Mouse (Mus musculus) stomach, embryonic 14.5 days (tissue): Measurements from ENCODE around the gene Hist2h3b. TPM values are rescaled to one million over a fixed set of nuclear protein-coding genes. Genes with fewer than 3 reads are reported as not detected.
"Not testable (repeated sequence)": the region's sequence is repeated elsewhere in the genome, so short reads cannot be mapped to it uniquely, and the experiment has no call there.

Experiments used
- ATAC-seq: fragments of 200-750 bp; cut with Nextera tagmentation; 2 replicates; pipeline ENCODE4 v1.8.0; 2017; ENCODE audit warnings: low read depth, moderate TSS enrichment; ENCODE audit not compliant: insufficient number of reproducible peaks, insufficient read depth, low FRiP score
- H3K27ac ChIP-seq: fragments of 300-500 bp; sonication (generic); 2 replicates; pipeline ENCODE4 v1.5.1; 2014; ENCODE audit warnings: mild to moderate bottlenecking, low read length, moderate library complexity, mixed read lengths
- H3K27me3 ChIP-seq: fragments of 300-500 bp; sonication (generic); 2 replicates; pipeline ENCODE4 v1.6.1; 2014; ENCODE audit warnings: low read length, control low read depth, mixed read lengths; ENCODE audit not compliant: control insufficient read depth, insufficient read depth
- H3K36me3 ChIP-seq: fragments of 300-500 bp; sonication (generic); 2 replicates; pipeline ENCODE4 v1.6.1; 2014; ENCODE audit warnings: mild to moderate bottlenecking, control low read depth, low read length, moderate library complexity, mixed read lengths; ENCODE audit not compliant: control insufficient read depth, insufficient read depth
- H3K4me1 ChIP-seq: fragments of 300-500 bp; sonication (generic); 2 replicates; pipeline ENCODE4 v1.6.1; 2014; ENCODE audit warnings: low read length, control low read depth, mixed read lengths; ENCODE audit not compliant: control insufficient read depth, insufficient read depth
- H3K4me2 ChIP-seq: fragments of 300-500 bp; sonication (generic); replicated peaks from 2 replicates; pipeline ENCODE4 v1.6.1; 2014; ENCODE audit warnings: low read depth, low read length, control low read depth
- H3K4me3 ChIP-seq: fragments of 300-500 bp; sonication (generic); 2 replicates; pipeline ENCODE4 v1.5.1; 2014; ENCODE audit warnings: low read depth, low read length, control low read depth
- H3K9ac ChIP-seq: fragments of 300-500 bp; sonication (generic); replicated peaks from 2 replicates; pipeline ENCODE4 v1.6.1; 2014; ENCODE audit warnings: low read depth, mild to moderate bottlenecking, control low read depth, low read length, moderate library complexity, mixed read lengths
- H3K9me3 ChIP-seq: fragments of 300-500 bp; sonication (generic); 2 replicates; pipeline ENCODE4 v1.6.1; 2016; ENCODE audit warnings: low read depth, low read length, control low read depth; ENCODE audit not compliant: control insufficient read depth
- WGBS: fragments of 180-500 bp; shearing (Covaris S2); extraction: QIAGEN DNeasy Blood & Tissue Kit; methylation state at CpG from one replicate; pipeline ENCODE4 v1.1.7; 2014; 5-methylcytosine and 5-hydroxymethylcytosine counted together
- polyA plus RNA-seq: library from polyadenylated mRNA; unstranded; fragments of >200 nt; fragmentation: Nextera tagmentation; extraction: Ambion mirVana; gene quantifications from 2 replicates; pipeline ENCODE4 v1.2.1, GENCODE M21; 2014

The Hist2h3b gene
- polyA plus RNA-seq, result 68.9 and 80.2 TPM in 2 replicates

DNA sequence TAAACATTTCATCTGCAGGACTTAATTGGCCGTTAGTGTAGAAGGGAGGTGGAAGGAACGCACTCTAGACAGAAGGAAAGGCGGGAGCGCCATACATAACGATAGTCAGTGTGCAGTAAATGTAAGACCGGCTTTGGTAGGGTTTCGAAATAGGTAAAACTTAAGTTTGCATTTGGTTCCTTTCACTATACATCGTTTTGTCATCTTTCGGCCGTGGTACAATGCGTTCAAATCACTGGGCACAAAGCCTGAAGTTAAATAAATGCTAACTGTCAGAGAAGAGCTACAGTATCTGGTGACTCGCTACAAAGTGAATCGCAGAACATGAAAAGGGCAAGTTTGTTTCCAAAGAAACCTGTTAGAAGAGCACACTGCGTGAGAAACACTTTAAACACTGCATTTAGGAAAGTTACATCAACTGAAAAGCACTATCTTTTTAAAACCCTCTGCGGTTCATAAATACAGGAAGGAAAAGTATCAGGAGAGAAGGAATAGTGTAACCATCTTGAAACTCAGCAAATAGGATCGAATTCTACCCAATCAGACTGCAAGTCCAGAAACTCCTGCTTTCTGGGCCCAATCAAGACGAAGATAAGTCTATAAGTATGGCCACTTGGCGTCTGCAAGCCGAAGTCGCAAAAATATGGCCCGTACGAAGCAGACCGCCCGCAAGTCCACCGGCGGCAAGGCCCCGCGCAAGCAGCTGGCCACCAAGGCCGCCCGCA lies at the start of gene Hist2h3b:
Hist2h3b (plus strand) TSS at position 604 of the 725 bp plus-strand sequence.
- no peaks in the 10 kb centered on the region for H3K9me3 ChIP-seq
- no peaks in the 10 kb centered on the region for H3K27me3 ChIP-seq
- H3K4me3 ChIP-seq, result peak within 1 kb of the TSS; percentile 47
- peak; percentile 75 for ATAC-seq
- peak within 1 kb of the TSS; percentile 95 for H3K27ac ChIP-seq
- peak within 1 kb of the TSS; percentile 82 for H3K4me2 ChIP-seq
- H3K36me3 ChIP-seq, result no peaks in the 10 kb centered on the region
- WGBS, result 13% methylated on average over 28 of the region's 30 CpGs
- H3K9ac ChIP-seq, result peak within 1 kb of the TSS; percentile 61; the same call in 1 of the 2 replicates
- H3K4me1 ChIP-seq, result peaks cover 11% of the 10 kb centered on the region

DNA sequence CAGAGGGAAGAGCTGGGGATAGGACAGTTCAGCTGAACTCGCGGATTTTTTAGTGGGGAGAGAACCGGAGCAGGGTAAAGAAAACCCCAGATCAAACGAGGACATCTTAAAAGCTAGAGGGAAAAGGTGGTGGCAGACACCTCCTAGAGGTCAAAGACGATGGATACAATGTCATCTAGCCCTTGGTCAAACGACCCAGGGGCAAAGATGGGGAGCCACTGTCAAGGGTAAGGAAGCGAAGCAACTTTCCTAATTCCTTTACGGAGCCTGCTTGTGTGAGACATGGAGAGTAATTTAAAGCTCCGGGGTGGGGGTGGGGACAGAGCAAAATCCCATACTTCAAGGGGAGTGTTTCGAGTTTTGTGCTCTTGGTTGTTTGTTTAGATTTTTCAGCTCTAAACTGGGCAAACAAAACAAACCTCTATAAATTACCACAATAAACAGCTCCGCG lies 49.2 kb upstream of the Hist2h3b start:
- peak overlapping the region; percentile 46 for H3K4me3 ChIP-seq
- H3K9ac ChIP-seq, result peak overlapping the region; percentile 57
- peak overlapping the region; percentile 90 for H3K4me2 ChIP-seq
- H3K27me3 ChIP-seq, result no peaks in the 10 kb centered on the region
- no peak for ATAC-seq
- under 1% methylated on average over 12 of the region's 12 CpGs for WGBS
- H3K27ac ChIP-seq, result peak overlapping the region; percentile 96
- H3K9me3 ChIP-seq, result no peaks in the 10 kb centered on the region
- H3K36me3 ChIP-seq, result no peaks in the 10 kb centered on the region
- H3K4me1 ChIP-seq, result peaks cover 22% of the 10 kb centered on the region

DNA sequence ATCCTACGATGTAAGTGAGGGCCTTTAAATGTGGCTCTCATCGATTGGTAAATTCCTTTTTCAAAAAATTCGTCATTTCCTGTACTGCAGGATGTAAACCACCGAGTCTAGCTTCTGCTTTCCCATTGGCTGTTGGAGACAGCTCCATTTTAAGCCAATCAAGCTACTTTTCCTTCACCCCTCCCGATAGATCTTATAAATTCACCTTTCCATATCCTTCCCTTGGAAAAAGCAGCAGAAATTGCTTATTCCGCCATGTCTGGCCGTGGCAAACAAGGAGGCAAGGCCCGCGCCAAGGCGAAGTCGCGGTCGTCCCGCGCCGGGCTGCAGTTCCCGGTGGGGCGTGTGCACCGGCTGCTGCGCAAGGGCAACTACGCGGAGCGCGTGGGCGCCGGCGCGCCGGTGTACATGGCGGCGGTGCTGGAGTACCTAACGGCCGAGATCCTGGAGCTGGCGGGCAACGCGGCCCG lies 48.8 kb upstream of the Hist2h3b start, which contains the start of the genes Bola1 and Hist2h2ab:
Bola1 (minus strand) TSS at position 49 of the 470 bp plus-strand sequence.
Hist2h2ab (plus strand) TSS at position 205 of the 470 bp plus-strand sequence.
- Histone ChIP-seq H3K27me3 (no peaks in the 10 kb centered on the region), H3K4me1 (peaks cover 22% of the 10 kb centered on the region), H3K4me3 (peak within 1 kb of the TSS; percentile 46), H3K36me3 (no peaks in the 10 kb centered on the region), H3K9ac (peak within 1 kb of the TSS; percentile 57), H3K4me2 (peak within 1 kb of the TSS; percentile 90), H3K27ac (peak within 1 kb of the TSS; percentile 96), H3K9me3 (no peaks in the 10 kb centered on the region)
- WGBS, result under 1% methylated on average over 37 of the region's 37 CpGs
- peak; percentile 86 for ATAC-seq

DNA sequence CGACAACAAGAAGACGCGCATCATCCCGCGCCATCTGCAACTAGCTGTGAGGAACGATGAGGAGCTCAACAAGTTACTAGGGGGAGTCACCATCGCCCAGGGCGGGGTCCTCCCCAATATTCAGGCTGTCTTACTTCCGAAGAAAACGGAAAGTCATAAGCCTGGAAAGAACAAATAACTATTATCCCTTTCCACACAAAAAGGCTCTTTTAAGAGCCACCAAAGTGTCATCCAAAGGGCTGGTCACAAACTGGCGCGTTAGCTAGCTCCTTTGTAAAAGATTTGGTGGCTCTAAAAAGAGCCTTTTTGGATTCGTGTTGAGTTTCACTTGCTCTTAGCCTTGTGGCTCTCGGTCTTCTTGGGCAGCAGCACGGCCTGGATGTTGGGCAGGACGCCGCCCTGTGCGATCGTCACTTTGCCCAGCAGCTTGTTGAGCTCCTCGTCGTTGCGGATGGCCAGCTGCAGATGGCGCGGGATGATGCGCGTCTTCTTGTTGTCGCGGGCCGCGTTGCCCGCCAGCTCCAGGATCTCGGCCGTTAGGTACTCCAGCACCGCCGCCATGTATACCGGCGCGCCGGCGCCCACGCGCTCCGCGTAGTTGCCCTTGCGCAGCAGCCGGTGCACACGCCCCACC lies 48.2 kb upstream of the Hist2h3b start:
- peak overlapping the region; percentile 57 for H3K9ac ChIP-seq
- not testable (repeated sequence) for ATAC-seq, H3K27me3 ChIP-seq, H3K9me3 ChIP-seq, H3K36me3 ChIP-seq
- peak overlapping the region; percentile 96 for H3K27ac ChIP-seq
- peak overlapping the region; percentile 46 for H3K4me3 ChIP-seq
- H3K4me2 ChIP-seq, result peak overlapping the region; percentile 90
- WGBS, result under 1% methylated on average over 27 of the region's 47 CpGs
- H3K4me1 ChIP-seq, result peaks cover 22% of the 10 kb centered on the region

DNA sequence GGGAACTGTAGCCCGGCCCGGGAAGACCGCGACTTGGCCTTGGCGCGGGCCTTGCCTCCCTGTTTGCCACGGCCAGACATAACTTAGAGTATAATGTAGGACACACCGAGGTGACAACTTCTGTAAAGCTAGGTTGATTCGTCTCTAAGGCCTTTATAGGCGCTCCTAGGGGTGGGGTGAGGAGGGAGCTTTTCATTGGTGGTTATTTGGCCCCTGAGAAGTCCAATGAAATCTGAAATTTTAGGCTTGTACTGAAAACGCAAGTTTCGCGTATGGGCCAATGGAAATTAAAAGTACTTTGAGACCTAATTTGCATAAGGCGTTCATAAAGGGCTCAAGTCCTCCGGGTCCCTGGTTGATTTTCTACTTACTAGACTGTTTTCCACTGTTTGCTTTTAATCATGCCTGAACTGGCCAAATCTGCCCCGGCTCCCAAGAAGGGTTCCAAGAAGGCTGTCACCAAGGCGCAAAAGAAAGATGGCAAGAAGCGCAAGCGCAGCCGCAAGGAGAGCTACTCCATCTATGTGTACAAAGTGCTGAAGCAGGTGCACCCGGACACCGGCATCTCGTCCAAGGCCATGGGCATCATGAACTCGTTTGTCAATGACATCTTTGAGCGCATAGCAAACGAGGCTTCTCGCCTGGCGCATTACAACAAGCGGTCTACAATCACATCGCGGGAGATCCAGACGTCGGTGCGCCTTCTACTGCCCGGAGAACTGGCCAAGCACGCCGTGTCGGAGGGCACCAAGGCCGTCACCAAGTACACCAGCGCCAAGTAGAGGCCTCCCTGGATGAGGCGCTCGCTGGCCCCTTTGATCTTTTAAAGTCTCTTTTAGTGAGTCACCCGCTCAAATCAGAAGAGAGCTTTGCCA lies 47.5 kb upstream of the Hist2h3b start, which contains the start of the genes Hist2h2ac and Hist2h2be:
Hist2h2ac (minus strand) TSS at position 116 of the 875 bp plus-strand sequence.
Hist2h2be (plus strand) TSS at position 355 of the 875 bp plus-strand sequence.
- Histone ChIP-seq H3K27me3 (no peaks in the 10 kb centered on the region), H3K4me2 (peak within 1 kb of the TSS; percentile 90), H3K4me3 (peak within 1 kb of the TSS; percentile 46), H3K27ac (peak within 1 kb of the TSS; percentile 96), H3K9ac (peak within 1 kb of the TSS; percentile 57), H3K36me3 (no peaks in the 10 kb centered on the region), H3K9me3 (no peaks in the 10 kb centered on the region), H3K4me1 (peaks cover 22% of the 10 kb centered on the region)
- ATAC-seq, result peak; percentile 92
- WGBS, result under 1% methylated on average over 43 of the region's 43 CpGs

DNA sequence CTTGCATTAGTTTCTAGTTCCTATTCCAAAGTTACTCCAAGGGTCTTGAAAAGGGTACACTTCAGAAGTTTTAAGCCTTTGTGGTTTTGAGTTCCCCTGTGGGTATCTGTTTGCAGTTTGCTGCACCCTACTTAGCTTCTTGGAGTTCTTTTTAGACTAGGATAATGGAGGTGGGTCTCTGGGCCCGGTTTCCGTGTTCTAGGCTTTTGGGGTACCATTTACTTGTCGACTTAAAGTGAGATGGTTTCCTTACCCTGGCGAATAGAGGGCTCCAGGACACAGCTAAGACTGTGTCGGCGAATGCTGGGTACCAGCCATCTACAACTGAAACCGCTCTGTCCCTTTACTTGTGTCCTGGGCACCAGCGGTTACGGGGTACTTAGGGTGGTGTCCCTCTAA lies 46.8 kb upstream of the Hist2h3b start:
- peak overlapping the region; percentile 48 for H3K9ac ChIP-seq
- peak overlapping the region; percentile 46 for H3K4me3 ChIP-seq
- WGBS, result 22% methylated on average over 9 of the region's 9 CpGs
- no peaks in the 10 kb centered on the region for H3K9me3 ChIP-seq
- peaks cover 22% of the 10 kb centered on the region for H3K4me1 ChIP-seq
- H3K4me2 ChIP-seq, result peak overlapping the region; percentile 90
- ATAC-seq, result no peak
- H3K27me3 ChIP-seq, result no peaks in the 10 kb centered on the region
- H3K27ac ChIP-seq, result peak overlapping the region; percentile 96
- no peaks in the 10 kb centered on the region for H3K36me3 ChIP-seq

DNA sequence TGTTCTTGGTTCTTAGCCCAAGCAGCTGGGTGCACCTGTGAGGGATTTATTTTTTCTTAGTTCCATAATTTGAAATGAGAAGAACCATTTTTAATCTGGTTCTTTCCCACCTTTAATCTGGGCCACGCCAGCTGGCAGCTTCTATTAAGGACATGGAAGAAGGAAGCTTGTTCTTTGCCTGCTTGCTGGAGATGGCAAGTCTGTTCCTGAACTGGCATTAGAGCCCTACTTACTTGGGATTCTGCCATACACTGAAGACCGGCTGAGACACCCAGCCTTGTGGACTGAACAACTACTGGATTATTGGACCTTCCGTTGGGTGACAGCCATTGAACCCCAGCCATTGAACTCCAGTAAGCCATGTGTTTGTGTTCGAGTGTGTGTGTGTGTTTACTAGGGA lies 45.7 kb upstream of the Hist2h3b start:
- no peak overlapping the region for H3K27ac ChIP-seq
- peak overlapping the region; percentile 90; the same call in 1 of the 2 replicates for H3K4me2 ChIP-seq
- WGBS, result 90% methylated on average over 4 of the region's 4 CpGs
- peaks cover 22% of the 10 kb centered on the region for H3K4me1 ChIP-seq
- no peaks in the 10 kb centered on the region for H3K27me3 ChIP-seq
- H3K9me3 ChIP-seq, result no peaks in the 10 kb centered on the region
- no peaks in the 10 kb centered on the region for H3K36me3 ChIP-seq
- no peak overlapping the region for H3K4me3 ChIP-seq
- no peak overlapping the region for H3K9ac ChIP-seq
- no peak for ATAC-seq
